14 mouse cellular contexts compared by ENCODE assay signal in genomic region chr3:54795806-54796205, GRCm38 (mm10). TPM values are rescaled to one million over a fixed set of nuclear protein-coding genes. Genes with fewer than 3 reads are reported as not detected.
A peak's percentile ranks its signal among the peaks of the same experiment; 100 is the strongest.
DNase-seq lines count a peak whose midpoint lies in the region; ATAC-seq and TF ChIP-seq lines count a peak whose summit lies in the region.
"Had no signal": no experiment of that assay in that cellular context is flagged by ENCODE, and none has a peak within 500 bp of the region (broad histone marks: within the 10 kb centered on the region; RNA-seq: fewer than 3 reads in every experiment).

No protein-coding gene starts in this region.

- DNase-seq in forebrain, postnatal 0 days: peak; percentile 16
- DNase-seq in forebrain, embryonic 10.5 days (ENCODE audit: extremely low spot score, low spot score): no peak
- DNase-seq in layer of hippocampus, adult 9-10 months (ENCODE audit: low spot score): peak; percentile 29
- DNase-seq in layer of hippocampus, adult 9-11 months: no peak
- DNase-seq in MN1 (ENCODE audit: low spot score): peak; percentile 37
- no peak for DNase-seq in frontal cortex, postnatal 10 days (ENCODE audit: low spot score in 2 of 2)
- no peak for DNase-seq in right cerebral cortex, postnatal 25 days
- DNase-seq: embryo, embryonic 11 days; liver, embryonic 13.5 days; thymus, adult 18-20 months had no signal

- no peak overlapping the region for H3K27ac ChIP-seq in forebrain, postnatal 0 days (ENCODE audit: low read depth, low read length)
- H3K27ac ChIP-seq in forebrain, embryonic 10.5 days: no peak overlapping the region
- no peak overlapping the region for H3K27ac ChIP-seq in cortical plate, adult 2 months (ENCODE audit: insufficient read depth, low read length)
- H3K27ac ChIP-seq: liver, embryonic 13.5 days; midbrain, embryonic 12.5 days; neural tube, embryonic 15.5 days had no signal

- H3K4me3 ChIP-seq in forebrain, postnatal 0 days (ENCODE audit: low read depth, low read length): no peak overlapping the region
- H3K4me3 ChIP-seq in forebrain, embryonic 10.5 days: no peak overlapping the region
- H3K4me3 ChIP-seq in cortical plate, adult 2 months (ENCODE audit: insufficient read depth, low read length): no peak overlapping the region
- H3K4me3 ChIP-seq: liver, embryonic 13.5 days; midbrain, embryonic 12.5 days; neural tube, embryonic 15.5 days had no signal

- no peaks in the 10 kb centered on the region for H3K27me3 ChIP-seq in forebrain, postnatal 0 days (ENCODE audit: insufficient read depth, low read length)
- H3K27me3 ChIP-seq in forebrain, embryonic 10.5 days (ENCODE audit: poor library complexity, severe bottlenecking): no peaks in the 10 kb centered on the region; the same call in 1 of the 2 replicates
- H3K27me3 ChIP-seq: liver, embryonic 13.5 days; midbrain, embryonic 12.5 days; neural tube, embryonic 15.5 days had no signal

- no peak for TF ChIP-seq POLR2A in cortical plate, adult 2 months (IDR thresholded peaks at IDR 0.05; ENCODE audit: extremely low read depth, insufficient read depth, low read length)

- H3K9me3 ChIP-seq in forebrain, postnatal 0 days (ENCODE audit: low read length): no peaks in the 10 kb centered on the region
- H3K9me3 ChIP-seq in forebrain, embryonic 10.5 days: peaks cover 5% of the 10 kb centered on the region
- H3K9me3 ChIP-seq: neural tube, embryonic 15.5 days had no signal

- no peak for ATAC-seq in forebrain, postnatal 0 days
- ATAC-seq: hindbrain, embryonic 16.5 days had no signal

- no peaks in the 10 kb centered on the region for H3K36me3 ChIP-seq in forebrain, postnatal 0 days (ENCODE audit: insufficient read depth)
- H3K36me3 ChIP-seq in forebrain, embryonic 10.5 days (replicated peaks): no peaks in the 10 kb centered on the region
- H3K36me3 ChIP-seq: liver, embryonic 13.5 days; midbrain, embryonic 12.5 days; neural tube, embryonic 15.5 days had no signal

- 89% methylated on average over 1 of the region's 1 CpGs for WGBS in forebrain, postnatal 0 days
- WGBS in forebrain, embryonic 10.5 days: 94% methylated on average over 1 of the region's 1 CpGs

- no peak overlapping the region for H3K9ac ChIP-seq in forebrain, postnatal 0 days
- H3K9ac ChIP-seq: liver, embryonic 13.5 days; midbrain, embryonic 12.5 days; neural tube, embryonic 15.5 days had no signal

- no peak overlapping the region for H3K4me2 ChIP-seq in forebrain, postnatal 0 days (ENCODE audit: low read depth)
- H3K4me2 ChIP-seq: liver, embryonic 13.5 days; midbrain, embryonic 12.5 days; neural tube, embryonic 15.5 days had no signal

- no peaks in the 10 kb centered on the region for H3K4me1 ChIP-seq in forebrain, postnatal 0 days (ENCODE audit: insufficient read depth)
- peaks cover 8% of the 10 kb centered on the region for H3K4me1 ChIP-seq in forebrain, embryonic 10.5 days
- H3K4me1 ChIP-seq in cortical plate, adult 2 months (ENCODE audit: control insufficient read depth, insufficient read depth, low read length): no peaks in the 10 kb centered on the region
- H3K4me1 ChIP-seq: liver, embryonic 13.5 days; midbrain, embryonic 12.5 days; neural tube, embryonic 15.5 days had no signal

- TF ChIP-seq CTCF in forebrain, postnatal 0 days (IDR thresholded peaks at IDR 0.05; ENCODE audit: low read depth): peak; percentile 45
- peak; percentile 23; the same call in 1 of the 2 replicates for TF ChIP-seq CTCF in cortical plate, adult 2 months (IDR thresholded peaks at IDR 0.05; ENCODE audit: extremely low read depth, insufficient read depth, low read length)

RNA-seq across cellular contexts. Expression of gene Rfxap, which starts 11.8 kb away (rescaled TPM):
- total RNA-seq in forebrain, postnatal 0 days (2014; rRNA removed): 49.7 and 52.3 TPM in 2 replicates
- 44.1 and 52.3 TPM in 2 replicates for polyA plus RNA-seq in forebrain, postnatal 0 days (2015; fragmentation: Nextera tagmentation; extraction: Ambion mirVana)
- 35.9 and 38.9 TPM in 2 replicates for polyA plus RNA-seq in forebrain, embryonic 10.5 days (2016; fragmentation: Nextera tagmentation; extraction: Ambion mirVana)
- 48.3 and 51.2 TPM in 2 replicates for polyA plus RNA-seq in cortical plate, adult 2 months (2012; rRNA removed)

RNA-seq across cellular contexts. Expression of gene Smad9, which starts 40.4 kb away (rescaled TPM):
- 1.6 and 2.7 TPM in 2 replicates for total RNA-seq in forebrain, postnatal 0 days (2014; rRNA removed)
- polyA plus RNA-seq in forebrain, postnatal 0 days (2015; fragmentation: Nextera tagmentation; extraction: Ambion mirVana): 0.21 and 0.35 TPM in 2 replicates
- polyA plus RNA-seq in forebrain, embryonic 10.5 days (2016; fragmentation: Nextera tagmentation; extraction: Ambion mirVana): 0.09 TPM in 2 replicates
- 5.3 and 5.7 TPM in 2 replicates for polyA plus RNA-seq in cortical plate, adult 2 months (2012; rRNA removed)

Comparison
In these comparisons a context has a peak if more than half of its experiments do, and no peak if none do; other contexts are left out.
1. DNase-seq: peak in forebrain, postnatal 0 days (single experiment), layer of hippocampus, adult 9-10 months (single experiment) and MN1 (single experiment); none in forebrain, embryonic 10.5 days (single experiment), layer of hippocampus, adult 9-11 months (single experiment), frontal cortex, postnatal 10 days (0 of 2) and right cerebral cortex, postnatal 25 days (single experiment).